Mouse (Mus musculus) embryonic fibroblast, embryonic 13.5 days (primary cell): ENCODE measurements around the gene Cdh18.

Experiments used
- CTCF ChIP-seq: IDR thresholded peaks from 2 replicates; pipeline ENCODE4 v1.5.1; 2011; ENCODE audit warnings: mild to moderate bottlenecking, control low read depth, low read length, moderate library complexity, borderline replicate concordance; ENCODE audit not compliant: insufficient read depth
- POLR2A ChIP-seq: IDR thresholded peaks from 2 replicates; pipeline ENCODE4 v1.6.1; 2011; ENCODE audit warnings: low read depth, mild to moderate bottlenecking, control low read depth, low read length, moderate library complexity

DNA sequence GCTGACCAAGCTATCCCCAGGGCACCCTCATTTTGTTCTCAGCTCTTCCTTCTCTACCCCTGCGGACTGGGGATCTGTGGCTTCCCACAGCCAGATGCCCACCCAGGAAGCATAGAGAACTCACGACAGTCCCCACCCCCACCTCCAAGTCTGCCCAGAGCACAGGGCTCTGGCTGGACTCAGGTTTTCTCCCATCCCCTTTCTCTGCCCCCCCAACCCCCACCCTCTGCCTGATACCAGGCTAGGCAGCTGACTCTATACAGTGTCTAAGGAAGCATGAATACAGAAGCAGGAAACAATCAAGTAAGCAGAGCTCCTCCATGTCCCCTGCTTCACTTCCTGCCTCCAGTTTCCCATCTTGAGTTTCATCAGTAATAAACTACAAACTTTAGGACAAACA, 472.3 kb downstream of the Cdh18 start:
- no peak for TF ChIP-seq CTCF
- no peak for TF ChIP-seq POLR2A
